Mouse (Mus musculus): ENCODE data around the gene Ralgps2.
A peak's percentile ranks its signal among the peaks of the same experiment; 100 is the strongest.

Gene Ralgps2

DNA sequence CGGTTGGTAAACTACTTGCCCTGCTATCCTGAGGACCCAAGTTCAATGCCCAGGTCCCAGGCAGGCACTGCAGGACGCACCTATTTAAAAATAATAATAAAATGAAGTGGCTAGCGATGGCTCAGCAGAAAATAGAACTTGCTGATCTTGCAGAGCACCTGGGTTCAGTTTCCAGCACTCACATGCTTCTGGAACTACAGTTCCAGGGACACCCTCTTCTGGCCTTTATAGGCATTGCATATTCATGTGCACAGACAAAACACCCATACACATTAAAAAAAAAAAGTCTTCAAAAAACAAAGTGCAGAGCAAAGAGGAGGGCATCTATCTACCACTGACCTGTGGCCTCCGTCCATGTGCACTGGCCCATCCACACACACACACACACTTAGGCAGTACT, 47.9 kb downstream of the Ralgps2 start:
- DNase-seq, result no peak

DNA sequence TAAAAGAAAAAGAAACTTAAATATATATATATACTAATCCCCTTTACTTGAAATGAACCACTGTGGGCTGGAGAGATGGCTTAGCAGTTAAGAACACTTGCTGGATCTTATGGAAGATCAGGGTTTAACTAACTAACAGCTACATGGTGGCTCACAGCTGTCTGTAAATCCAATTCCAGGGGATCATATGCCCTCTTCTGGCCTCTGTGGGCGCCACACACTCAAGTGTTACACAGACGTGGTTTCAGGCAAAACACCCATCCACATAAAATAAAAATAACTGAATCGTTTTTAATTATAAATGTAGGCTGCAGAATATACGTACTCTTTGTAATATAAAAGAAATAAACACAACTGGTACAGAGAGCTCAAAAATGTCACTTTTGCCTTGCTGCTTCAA, 50.6 kb downstream of the Ralgps2 start:
- DNase-seq, result no peak

DNA sequence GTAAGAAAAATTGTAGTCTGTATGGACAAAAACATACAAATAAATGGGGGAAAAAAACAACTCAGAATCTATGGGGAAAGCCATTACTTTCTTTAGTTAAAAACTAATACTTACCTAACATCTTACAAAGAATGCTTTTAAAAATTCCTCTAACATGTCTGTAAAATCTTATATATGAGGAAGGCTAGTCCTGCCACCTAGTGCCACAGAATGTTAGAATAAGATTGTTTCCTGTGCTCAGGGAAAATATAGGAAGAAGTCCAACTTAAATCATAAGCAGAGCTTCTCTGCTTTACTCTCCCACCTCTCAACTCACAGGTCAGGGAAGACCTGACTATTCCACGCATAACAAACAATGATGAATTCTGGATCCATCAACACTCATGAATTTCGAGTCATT, 53.5 kb downstream of the Ralgps2 start:
- no peak for DNase-seq

DNA sequence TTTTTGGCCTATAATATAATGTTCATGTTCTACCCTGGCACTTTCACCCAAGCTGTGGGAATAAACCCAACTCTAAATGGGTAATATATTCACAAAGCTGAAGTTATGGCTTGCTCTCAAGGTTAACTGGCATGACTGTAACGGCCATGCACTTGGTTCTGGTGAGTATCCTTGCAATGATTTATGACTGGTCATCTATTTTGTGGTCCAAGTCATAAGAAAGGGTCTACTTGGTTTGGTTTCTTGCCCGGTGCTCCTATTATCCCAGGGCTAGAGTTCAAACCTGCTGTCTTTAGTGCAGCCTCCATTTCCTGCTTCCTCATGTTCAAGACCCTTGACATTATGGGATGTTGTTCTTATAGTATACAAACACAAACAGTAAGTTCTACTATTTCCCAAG, 54.6 kb downstream of the Ralgps2 start:
- DNase-seq, result no peak

DNA sequence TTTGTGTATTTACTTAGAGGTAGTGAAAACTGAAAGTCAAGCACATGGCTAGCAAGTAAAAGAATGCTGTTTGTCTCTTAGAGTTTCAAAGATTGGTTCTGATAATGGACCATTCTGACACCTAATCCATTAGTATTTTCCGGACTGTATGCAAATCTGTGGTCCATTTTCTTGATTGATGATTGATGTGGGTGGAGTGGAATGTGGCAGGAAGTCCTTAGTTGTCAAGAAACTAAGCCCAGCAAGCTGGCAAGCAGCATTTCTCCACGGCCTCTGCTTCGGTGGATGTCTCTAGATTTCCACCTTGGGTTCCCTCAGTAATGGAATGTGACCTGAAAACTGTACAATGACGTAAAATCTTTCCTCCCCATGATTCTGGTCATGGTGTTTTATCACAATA, 68.8 kb downstream of the Ralgps2 start:
- no peak for DNase-seq

DNA sequence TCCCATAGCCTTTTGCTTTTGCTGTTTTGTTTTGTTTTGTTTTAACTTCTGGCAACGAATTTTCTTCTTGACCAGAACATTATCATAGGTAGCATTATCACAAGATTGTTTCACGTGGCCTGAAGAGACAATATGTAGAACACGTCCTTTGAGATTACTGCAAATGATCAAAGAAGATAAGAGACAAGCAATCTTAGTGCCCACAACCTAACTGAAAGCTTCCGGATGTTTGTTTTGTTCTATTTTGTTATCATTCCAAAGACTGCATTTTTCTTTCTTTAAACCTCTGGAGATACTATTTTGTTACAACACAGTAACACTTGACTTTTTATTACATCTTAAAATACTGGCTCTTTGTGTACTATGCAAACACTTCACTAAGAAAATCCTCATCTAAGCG, 69.4 kb downstream of the Ralgps2 start:
- no peak for DNase-seq

DNA sequence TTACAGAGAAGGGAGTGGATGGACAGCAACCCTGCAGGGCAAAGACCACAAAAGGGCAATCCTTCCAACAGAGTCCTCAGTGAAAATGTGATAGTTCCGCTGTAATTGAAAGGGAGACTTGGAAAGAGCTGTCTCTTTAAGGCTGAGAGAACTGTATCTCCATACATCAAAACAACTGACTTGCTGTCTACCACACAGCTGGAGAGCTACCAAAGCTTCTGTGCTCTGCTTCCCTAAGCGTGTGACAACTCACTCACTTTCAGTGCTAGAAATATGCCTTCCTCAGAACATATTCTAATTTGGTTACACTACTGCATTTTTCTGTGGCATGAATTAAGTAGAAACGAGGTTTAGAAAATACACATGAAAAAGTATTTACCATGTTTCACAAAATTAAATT, 75.2 kb downstream of the Ralgps2 start:
- no peak for DNase-seq

DNA sequence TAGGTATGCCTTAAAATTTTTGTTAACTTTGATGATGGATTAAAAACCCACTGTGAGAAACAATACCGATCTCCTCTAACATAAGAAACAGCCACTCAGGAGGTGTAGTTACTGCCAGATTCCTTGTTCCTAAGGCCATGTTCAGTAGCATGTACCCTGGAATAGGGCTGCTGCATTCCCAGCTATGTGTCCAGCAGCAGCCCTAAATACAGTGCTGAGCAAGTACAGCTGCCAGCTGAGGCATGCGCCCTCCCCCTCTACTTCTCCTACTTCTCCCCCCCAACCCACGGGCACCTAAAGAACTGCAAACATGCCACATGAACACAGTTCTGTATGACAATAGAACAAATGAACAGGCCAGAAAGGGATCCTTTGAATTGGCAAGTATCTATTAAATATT, 75.7 kb downstream of the Ralgps2 start:
- no peak for DNase-seq

DNA sequence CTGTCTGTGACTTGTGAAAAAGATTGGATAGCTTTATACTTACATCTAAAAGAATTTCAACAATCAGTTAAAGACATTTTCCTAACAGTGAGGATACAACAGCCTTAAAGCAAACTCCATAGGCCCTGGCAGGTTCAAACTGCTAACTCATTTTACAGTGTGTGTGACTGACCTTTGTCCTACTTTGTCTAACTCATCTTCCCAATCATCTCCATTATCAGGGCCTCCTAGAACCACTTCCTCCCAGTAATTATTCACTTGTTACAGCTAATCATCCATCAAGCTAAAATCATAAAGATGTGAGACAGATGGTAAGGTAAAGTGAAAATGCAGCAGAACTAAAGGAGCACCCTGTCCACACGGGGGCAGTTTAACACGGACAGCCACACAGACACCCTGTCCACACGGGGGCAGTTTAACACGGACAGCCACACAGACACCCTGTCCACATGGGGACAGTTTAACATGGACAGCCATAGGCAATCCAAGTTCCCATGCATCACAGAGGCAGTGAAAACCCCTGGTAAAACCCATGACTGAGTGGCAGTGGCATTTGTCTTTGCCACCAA, 77.9 kb downstream of the Ralgps2 start:
- no peak for DNase-seq

DNA sequence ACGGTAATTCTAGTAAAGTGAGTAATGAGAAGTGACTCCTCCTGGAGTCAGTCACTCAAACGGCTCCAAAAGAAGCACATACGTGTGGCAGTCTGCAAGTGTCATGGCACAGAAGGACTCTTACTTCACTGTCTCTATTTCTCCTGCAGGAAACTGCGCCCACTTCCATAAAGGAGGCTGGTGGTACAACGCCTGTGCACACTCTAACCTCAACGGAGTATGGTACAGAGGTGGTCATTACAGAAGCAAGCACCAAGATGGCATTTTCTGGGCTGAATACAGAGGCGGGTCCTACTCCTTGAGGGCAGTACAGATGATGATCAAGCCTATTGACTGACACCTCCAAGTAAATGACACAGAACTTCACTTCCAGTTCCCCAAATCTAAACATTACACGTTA, 79.2 kb downstream of the Ralgps2 start:
- DNase-seq, result no peak

DNA sequence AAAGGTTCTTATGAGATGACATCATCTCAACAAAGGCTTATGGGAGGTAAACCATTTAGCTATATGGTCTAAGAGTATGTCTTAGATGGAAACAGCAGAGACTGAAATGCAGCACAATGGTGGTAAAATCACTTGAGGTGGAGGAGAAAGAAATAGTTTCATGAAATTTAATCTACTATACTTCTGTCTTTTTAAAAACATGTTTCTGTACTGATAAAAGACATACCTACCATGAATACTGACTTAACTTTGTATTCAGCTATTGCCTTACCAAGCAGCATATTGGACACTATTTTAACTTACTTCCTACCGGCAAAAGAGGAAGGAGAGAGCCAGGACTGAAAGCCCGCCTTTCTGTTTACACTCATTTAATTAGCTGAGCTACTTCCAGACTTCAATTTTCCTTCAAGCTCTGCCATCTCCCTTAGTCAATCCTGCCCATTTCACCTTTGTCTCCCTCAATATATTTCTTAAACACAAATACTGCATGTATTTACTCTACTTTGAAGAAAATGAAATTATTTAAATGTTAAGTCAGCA, 79.6 kb downstream of the Ralgps2 start:
- no peak for DNase-seq

DNA sequence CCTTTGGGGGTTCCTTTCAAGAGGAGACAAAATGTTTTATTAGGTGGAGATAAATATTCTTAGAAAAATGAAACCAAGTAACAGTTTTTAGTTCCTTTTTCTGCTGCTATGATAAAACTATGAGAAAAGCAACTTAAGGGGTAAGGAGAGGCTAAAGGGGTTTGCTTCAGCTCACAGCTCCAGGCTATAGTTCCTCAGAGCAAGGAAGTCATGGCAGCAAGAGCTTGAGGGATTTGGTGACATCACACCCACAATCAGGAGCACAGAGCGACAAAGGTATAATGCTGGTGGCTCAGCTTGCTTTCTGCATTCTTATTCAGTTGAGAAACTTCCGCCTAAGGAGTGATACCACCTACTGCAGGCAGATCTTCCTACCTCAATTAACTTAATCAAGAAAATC, 80.3 kb downstream of the Ralgps2 start:
- DNase-seq, result no peak

DNA sequence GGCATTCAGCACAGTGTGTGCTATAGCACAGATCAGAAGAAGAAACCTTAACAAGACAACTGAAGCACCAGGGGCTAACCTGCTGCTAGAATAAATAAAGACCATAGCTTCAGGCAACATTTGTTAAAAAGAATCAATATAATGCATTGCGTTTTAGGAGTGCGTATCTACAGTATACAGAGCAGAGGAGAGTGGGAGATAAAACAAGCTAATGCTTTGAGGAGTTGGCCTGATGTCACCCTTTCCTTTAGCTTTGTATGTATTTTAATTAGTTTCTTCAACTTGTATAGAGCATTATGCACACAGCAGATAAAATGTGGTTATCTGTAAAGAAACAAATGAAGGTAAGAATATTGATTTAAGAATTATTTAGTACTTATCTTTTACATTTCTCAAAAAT, 82.8 kb downstream of the Ralgps2 start:
- no peak for DNase-seq

DNA sequence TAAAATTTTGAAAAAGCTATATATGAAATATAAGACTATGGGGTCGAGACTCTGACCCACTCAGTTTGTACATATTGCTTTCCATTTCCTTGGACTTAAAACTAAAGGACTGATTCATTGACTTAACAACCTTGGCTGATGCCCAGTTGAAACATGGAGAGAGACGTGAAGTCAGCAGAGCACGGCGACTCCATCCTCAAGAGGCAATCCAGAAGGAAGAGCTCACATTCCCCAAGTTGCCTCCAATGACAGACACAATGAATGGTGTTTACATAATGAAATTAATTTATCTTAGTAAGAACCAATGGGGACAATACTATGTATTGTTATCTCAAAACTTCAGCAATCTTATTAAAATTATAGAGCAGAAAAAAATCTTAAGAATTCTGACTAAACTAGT, 84.9 kb downstream of the Ralgps2 start:
- DNase-seq, result no peak

DNA sequence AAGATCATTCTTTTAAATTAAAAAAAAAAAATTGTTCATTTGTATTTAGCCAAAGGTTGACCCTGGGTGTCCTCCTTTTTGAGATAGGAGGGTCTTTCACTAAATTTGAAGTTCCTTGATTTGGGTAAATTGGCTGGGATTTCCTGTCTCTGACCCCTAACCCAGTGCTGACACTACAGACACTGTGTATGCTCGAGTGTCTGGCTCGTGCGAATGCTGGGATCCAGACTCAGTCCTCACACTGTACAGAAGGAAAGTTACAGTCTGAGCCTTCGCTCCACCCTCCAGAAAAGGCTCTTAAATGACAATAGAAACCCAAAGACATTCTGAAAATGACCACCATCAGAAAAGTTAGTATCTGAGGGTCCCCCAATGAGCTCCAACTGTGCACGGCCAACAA, 86.6 kb downstream of the Ralgps2 start:
- DNase-seq, result no peak

DNA sequence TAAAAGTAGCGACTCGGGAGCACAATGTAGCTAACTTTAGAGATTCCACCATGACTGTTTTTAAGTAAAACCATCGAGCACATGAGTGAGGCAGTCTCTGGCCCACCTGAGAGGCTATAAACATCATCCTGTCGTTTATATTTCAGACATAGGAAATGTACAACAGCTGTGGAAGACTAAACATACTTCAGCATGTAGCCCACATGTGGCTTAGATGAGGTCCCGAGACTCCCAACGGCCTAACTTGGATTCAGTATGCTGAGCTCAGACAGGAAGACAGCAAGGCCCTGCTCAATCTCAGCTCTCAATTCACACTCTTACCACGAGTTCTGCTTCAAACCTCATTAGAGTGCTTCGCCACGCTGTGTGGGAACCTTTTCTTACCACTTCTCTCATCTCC, 87.0 kb downstream of the Ralgps2 start:
- DNase-seq, result no peak

DNA sequence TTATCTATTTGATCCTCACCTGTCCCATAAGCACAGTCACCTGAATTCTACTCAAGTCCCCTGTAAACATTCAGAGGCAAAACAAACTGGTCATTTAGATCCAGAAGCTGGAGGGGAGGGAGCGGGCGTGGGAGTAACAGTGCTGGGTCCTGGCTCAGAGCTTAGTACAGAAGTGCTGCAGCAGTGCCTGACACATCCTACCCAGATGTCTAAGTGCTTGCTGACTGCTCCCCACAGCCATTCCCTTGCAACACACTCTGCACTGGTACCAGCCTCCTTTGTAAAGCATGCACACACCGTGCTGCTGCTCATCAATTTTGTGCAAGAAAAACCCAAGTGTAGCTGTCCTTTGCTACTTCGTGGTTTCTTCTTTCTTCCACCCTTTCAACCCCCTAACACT, 92.3 kb downstream of the Ralgps2 start:
- DNase-seq, result no peak

DNA sequence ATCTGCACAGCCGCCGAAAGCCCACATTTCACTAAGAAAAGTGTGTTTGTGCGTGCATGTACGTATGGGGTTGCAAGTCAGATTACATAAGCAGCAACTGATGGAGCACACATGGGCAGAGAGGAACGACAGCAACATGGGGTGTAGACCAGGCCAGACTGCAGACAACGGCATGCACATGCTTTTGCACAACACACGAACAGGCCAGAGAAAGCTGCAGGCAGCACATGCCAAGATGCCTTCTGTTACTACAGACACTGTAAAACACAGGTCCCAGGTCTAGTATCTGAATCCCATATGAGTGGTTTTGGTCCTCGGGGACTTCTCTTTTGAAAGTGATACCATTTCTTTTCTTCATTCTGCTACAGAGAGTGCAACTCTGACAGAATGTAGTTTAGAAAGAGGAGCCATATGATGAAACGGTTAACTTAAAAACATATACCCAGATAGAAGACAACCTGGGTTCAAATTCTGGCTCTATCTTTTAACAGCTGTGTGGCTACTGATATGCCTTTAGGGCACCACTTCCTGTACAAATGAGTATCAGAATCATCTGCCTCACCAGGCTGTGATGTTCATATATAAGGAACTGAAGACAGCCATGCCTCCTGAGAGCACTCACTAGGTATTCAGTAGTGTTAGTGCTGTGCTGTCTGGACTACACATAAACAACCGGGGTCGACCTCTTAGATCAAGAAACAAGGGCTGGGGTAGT, 97.6 kb downstream of the Ralgps2 start:
- no peak for DNase-seq

DNA sequence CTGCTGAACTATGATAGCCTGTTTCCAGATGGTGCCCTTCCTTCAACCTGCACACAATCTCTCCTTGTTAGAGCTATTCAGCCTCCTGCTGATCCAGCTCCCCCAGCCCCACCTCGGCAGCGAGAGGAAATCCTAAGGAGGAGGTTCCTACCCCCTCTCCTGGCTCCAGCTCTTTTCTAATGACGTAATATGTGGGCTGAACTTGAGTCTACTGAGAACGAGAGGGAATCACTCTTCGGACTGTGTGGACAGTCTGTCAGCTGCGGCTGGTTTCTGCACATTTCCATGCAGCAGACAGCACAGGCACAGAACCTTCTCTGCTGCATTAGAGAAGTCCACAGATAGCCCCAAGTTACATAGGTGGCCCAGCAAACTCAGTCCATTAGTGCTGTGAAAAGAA, 100.7 kb downstream of the Ralgps2 start:
- DNase-seq, result peak; percentile 33

DNA sequence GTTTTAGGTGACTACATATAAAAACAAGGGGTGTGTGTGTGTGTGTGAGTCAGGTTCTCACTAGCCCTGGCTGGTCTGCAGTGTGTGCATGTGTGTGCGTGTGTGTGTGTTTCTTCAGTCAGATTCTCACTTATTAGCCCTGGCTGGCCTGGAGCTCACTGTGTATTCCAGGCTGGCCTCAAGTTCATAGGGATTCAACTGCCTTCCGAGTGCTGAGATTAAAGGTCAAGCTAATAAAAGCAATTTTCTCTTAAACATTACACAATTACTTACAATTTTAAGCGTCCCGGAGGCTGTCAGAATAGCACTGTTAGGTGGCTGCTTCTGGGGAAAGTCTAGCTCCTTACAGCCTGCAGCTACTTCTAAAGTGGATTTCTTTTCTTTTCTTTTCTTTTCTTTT, 101.2 kb downstream of the Ralgps2 start, which contains the start of gene Angptl1:
Gene Angptl1 (plus strand): TSS at position 386 of the 400 bp plus-strand sequence.
- peak; percentile 30 for DNase-seq

DNA sequence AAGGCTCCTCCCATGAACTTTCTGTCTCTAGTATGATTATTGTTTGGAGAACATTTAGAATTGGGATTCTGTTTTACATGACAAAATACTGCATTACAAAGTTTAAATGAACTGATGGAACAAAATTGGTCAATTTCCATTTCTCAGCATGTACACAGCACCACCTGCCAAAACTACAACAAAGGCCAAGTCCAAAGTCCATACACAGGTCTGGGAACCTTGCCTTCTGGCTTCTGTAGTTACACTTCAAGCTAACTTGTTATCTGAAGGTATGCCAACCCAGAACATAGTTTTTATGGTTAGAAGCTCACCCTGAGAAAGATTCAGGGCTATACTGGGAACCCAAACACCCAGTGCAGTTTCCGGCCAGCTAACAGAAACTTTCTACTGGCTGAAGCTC, 120.2 kb downstream of the Ralgps2 start:
- peak; percentile 64 for DNase-seq

DNA sequence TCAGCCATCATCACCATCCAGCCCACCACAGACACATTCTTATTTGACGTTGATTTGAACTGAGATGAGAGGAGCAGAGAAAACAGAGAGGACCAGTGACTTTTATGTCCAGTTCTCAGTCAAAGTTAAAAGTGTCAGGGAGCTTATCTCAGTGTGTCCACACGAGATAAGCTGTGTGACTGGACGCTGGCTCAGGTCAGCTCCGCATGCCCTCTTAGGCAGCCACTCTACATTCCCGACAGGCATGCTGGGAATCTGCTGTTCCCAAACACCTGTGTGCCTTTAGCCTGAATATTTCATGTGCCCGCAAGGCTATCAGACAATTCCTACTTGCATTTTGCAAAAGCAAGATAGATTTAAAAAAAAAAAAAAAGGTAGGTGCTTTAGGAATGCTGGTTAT, 125.9 kb downstream of the Ralgps2 start:
- DNase-seq, result no peak

DNA sequence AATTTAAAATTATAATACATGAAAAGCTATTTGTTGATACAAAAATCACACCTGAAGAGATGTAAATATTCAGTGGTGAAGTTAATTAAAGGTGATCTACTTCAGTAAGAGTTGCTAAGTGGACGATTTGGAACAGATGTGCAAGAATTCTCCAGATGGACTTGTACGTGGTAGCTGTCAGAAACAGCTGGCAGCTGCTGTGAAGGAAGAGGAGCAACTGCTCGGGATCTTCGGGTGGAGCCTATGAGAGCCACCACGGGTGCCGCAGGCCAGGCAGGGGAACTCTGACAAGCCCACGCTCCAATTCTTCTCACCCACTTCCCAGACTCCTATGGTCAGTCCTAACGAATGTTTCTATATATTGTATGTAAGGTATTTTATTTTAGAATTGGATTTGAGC, 126.7 kb downstream of the Ralgps2 start:
- DNase-seq, result no peak

DNA sequence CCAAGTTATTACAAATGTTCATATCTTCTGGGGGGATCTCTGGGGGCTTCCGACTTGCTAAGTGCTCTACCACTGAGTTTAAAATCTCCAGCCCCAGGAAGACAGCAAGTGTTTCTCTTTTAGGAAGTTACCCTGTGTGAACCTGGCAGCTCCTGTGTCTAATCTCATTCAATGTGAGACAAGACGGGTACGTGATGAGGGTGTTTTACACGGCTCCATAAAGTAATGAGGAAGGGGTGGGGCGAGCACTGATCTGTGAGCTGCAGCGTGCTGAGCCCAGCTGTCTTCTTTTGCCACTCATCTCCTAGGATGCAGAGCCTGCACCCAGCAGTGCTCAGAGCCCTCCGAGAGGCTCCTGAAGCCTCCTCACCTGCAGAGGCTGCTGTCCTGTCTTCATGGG, 127.5 kb downstream of the Ralgps2 start:
- DNase-seq, result no peak

DNA sequence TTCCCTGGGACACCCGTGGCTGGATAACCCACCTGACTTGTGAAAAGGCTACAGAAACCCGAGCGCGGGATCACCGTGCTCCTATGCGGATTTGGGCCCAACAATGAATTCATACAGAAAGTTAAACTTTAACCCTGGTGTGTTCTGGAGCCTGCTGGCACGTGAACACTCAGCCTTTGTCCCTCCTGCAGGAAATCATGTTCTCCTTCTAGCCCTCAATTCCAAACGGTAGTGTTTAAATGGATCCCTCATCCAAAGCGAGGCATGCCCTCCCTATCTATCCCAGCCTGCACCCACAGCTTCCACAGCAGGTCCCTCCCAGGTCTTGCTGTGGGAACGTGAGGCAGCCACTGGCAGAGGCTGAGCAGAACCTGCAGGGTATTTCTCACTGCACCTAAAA, 131.1 kb downstream of the Ralgps2 start:
- DNase-seq, result peak; percentile 57

Data from kidney, adult 11 months (tissue).